Mouse (Mus musculus) liver, adult 2 months (tissue): ENCODE data around the gene Tyw3. TPM values are rescaled to one million over a fixed set of nuclear protein-coding genes. Genes with fewer than 3 reads are reported as not detected.

Source experiments
- DNase-seq: peaks from one replicate; pipeline ENCODE4 v3.0.0-alpha.2; 2011; ENCODE audit warnings: low read depth, low spot score; ENCODE audit errors: extremely low read depth
- H3K27ac ChIP-seq: fragments of 200-500 bp; replicated peaks from 2 replicates; pipeline ENCODE4 v1.5.1; 2012; ENCODE audit warnings: low read depth, mild to moderate bottlenecking, control low read depth, inconsistent platforms, low read length; ENCODE audit not compliant: insufficient read depth
- H3K27me3 ChIP-seq: fragments of 200-500 bp; 2 replicates; pipeline ENCODE4 v1.6.1; 2012; ENCODE audit warnings: mild to moderate bottlenecking, moderate library complexity, low read length, inconsistent platforms; ENCODE audit not compliant: control insufficient read depth, insufficient read depth
- H3K36me3 ChIP-seq: fragments of 200-500 bp; 2 replicates; pipeline ENCODE4 v1.6.1; 2012; ENCODE audit warnings: low read length, inconsistent platforms; ENCODE audit not compliant: control insufficient read depth, insufficient read depth
- H3K4me1 ChIP-seq: fragments of 200-500 bp; 2 replicates; pipeline ENCODE4 v1.6.1; 2011; ENCODE audit warnings: low read length; ENCODE audit not compliant: control insufficient read depth, insufficient read depth
- H3K4me3 ChIP-seq: fragments of 200-500 bp; 2 replicates; pipeline ENCODE4 v1.5.1; 2011; ENCODE audit warnings: low read depth, mild to moderate bottlenecking, control low read depth, low read length, moderate library complexity; ENCODE audit not compliant: insufficient read depth
- H3K79me2 ChIP-seq: fragments of 200-500 bp; 2 replicates; pipeline ENCODE4 v1.6.1; 2012; ENCODE audit warnings: inconsistent platforms, mild to moderate bottlenecking, low read length, moderate library complexity; ENCODE audit not compliant: control insufficient read depth, insufficient read depth
- H3K9ac ChIP-seq: fragments of 200-500 bp; 2 replicates; pipeline ENCODE4 v1.6.1; 2012; ENCODE audit warnings: low read depth, mild to moderate bottlenecking, control low read depth, inconsistent platforms, low read length
- CTCF ChIP-seq: fragments of 200-500 bp; IDR thresholded peaks from 2 replicates; pipeline ENCODE4 v1.5.1; 2011; ENCODE audit warnings: low read depth, low read length, control low read depth
- POLR2A ChIP-seq: fragments of 200-500 bp; IDR thresholded peaks from 2 replicates; pipeline ENCODE4 v1.6.1; 2011; ENCODE audit warnings: low read length, control low read depth; ENCODE audit not compliant: insufficient read depth; ENCODE audit errors: extremely low read depth
- WGBS: fragments of 180-500 bp; shearing (Covaris S2); methylation state at CpG from one replicate; pipeline ENCODE4 v1.1.7; 2018; 5-methylcytosine and 5-hydroxymethylcytosine counted together
- polyA plus RNA-seq: library from polyadenylated mRNA; depleted of rRNA; stranded (reverse); fragments of >200 nt; gene quantifications from 2 replicates; pipeline ENCODE4 v1.2.3, GENCODE M21; 2012
- total RNA-seq: library from RNA; depleted of rRNA; stranded (reverse); fragments of >200 nt; gene quantifications from 2 replicates; pipeline ENCODE4 v1.2.3, GENCODE M21; 2014

The Tyw3 gene
- total and polyA plus RNA-seq, 2 experiments, result 2.6 to 5.3 TPM

GRCm38 (mm10) chr3:154614771-154615170, 17.9 kb upstream of the Tyw3 start:
- no peak overlapping the region for H3K27ac ChIP-seq
- no peak for DNase-seq
- no peaks in the 10 kb centered on the region for H3K4me1 ChIP-seq
- no peak overlapping the region for H3K9ac ChIP-seq
- peaks cover 24% of the 10 kb centered on the region for H3K36me3 ChIP-seq
- H3K27me3 ChIP-seq, result no peaks in the 10 kb centered on the region
- H3K4me3 ChIP-seq, result no peak overlapping the region
- TF ChIP-seq CTCF (no peak), POLR2A (no peak)
- WGBS, result 96% methylated on average over 8 of the region's 8 CpGs
- no peaks in the 10 kb centered on the region for H3K79me2 ChIP-seq

GRCm38 (mm10) chr3:154611888-154612287, 15.0 kb upstream of the Tyw3 start:
- peak; percentile 18; the same call in 1 of the 2 replicates for TF ChIP-seq CTCF
- no peak for TF ChIP-seq POLR2A
- H3K36me3 ChIP-seq, result peaks cover 22% of the 10 kb centered on the region
- peak; percentile 62 for DNase-seq
- no peak overlapping the region for H3K9ac ChIP-seq
- 50% methylated on average over 3 of the region's 3 CpGs for WGBS
- H3K27ac ChIP-seq, result no peak overlapping the region
- no peaks in the 10 kb centered on the region for H3K79me2 ChIP-seq
- no peaks in the 10 kb centered on the region for H3K4me1 ChIP-seq
- H3K4me3 ChIP-seq, result no peak overlapping the region
- H3K27me3 ChIP-seq, result no peaks in the 10 kb centered on the region

- Histone ChIP-seq H3K36me3 (peaks cover 24% of the 10 kb centered on the region), H3K79me2 (no peaks in the 10 kb centered on the region; the same call in 1 of the 2 replicates), H3K27ac (no peak overlapping the region), H3K4me1 (no peaks in the 10 kb centered on the region), H3K27me3 (no peaks in the 10 kb centered on the region), H3K9ac (no peak overlapping the region), H3K4me3 (no peak overlapping the region)
- 73% methylated on average over 1 of the region's 1 CpGs for WGBS
- no peak for DNase-seq
- TF ChIP-seq POLR2A (no peak), CTCF (no peak)
Measured at GRCm38 (mm10) chr3:154607896-154608295, 11.0 kb upstream of the Tyw3 start.

DNA sequence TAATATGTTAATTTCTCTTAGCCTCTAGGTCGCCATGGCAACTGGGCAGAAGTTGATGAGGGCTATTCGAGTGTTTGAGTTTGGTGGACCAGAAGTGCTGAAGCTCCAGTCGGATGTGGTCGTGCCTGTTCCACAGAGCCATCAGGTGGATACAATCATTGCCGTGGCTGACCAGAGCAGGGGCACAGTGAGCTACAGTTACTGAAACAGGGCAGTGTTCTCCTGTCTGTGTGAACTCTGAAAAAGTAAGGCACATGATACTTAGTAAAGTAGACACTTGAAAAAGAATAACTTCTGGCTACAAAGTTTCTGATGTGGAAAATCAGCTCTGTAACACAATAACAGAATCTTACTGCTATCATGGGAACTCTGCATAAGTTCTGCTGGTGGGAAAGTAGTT, 8.0 kb upstream of the Tyw3 start:
- no peaks in the 10 kb centered on the region for H3K27me3 ChIP-seq
- H3K4me1 ChIP-seq, result no peaks in the 10 kb centered on the region
- no peaks in the 10 kb centered on the region; the same call in none of the 2 replicates for H3K79me2 ChIP-seq
- DNase-seq, result no peak
- H3K36me3 ChIP-seq, result peaks cover 21% of the 10 kb centered on the region
- H3K9ac ChIP-seq, result no peak overlapping the region
- no peak for TF ChIP-seq CTCF
- no peak for TF ChIP-seq POLR2A
- no peak overlapping the region for H3K27ac ChIP-seq
- no peak overlapping the region for H3K4me3 ChIP-seq
- 85% methylated on average over 5 of the region's 5 CpGs for WGBS

DNA sequence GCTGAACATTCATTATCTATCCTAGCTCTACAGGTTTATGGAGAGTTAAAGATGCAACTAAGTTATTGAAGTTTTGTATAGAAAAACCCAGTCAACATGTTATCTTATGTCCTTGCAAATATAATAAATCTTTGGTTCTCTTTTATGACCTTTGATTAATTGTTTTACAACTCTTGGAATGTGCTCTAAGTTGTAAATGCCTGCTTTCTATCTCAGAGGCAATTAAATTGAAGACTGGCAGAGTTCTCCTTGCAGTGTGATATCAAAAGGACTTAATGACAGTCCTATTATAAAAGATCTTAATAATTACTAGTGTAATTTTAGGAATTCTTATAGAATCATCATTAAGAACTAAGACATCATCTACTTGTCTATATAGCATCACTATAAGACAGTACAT, 5.2 kb upstream of the Tyw3 start:
- peaks cover 2% of the 10 kb centered on the region for H3K79me2 ChIP-seq
- peaks cover 14% of the 10 kb centered on the region; the same call in 1 of the 2 replicates for H3K36me3 ChIP-seq
- H3K27me3 ChIP-seq, result no peaks in the 10 kb centered on the region
- no peak for TF ChIP-seq POLR2A
- TF ChIP-seq CTCF, result no peak
- no peak overlapping the region for H3K9ac ChIP-seq
- no peak for DNase-seq
- no peak overlapping the region for H3K27ac ChIP-seq
- H3K4me3 ChIP-seq, result no peak overlapping the region
- peaks cover 5% of the 10 kb centered on the region for H3K4me1 ChIP-seq

GRCm38 (mm10) chr3:154597561-154597960, 657 bp upstream of the Tyw3 start:
- WGBS, result 11% methylated on average over 7 of the region's 7 CpGs
- TF ChIP-seq POLR2A (no peak), CTCF (no peak)
- peaks cover 8% of the 10 kb centered on the region for H3K4me1 ChIP-seq
- peak overlapping the region; percentile 89 for H3K27ac ChIP-seq
- DNase-seq, result peak; percentile 87
- H3K27me3 ChIP-seq, result no peaks in the 10 kb centered on the region
- peak overlapping the region; percentile 84 for H3K9ac ChIP-seq
- H3K36me3 ChIP-seq, result no peaks in the 10 kb centered on the region
- H3K4me3 ChIP-seq, result peak overlapping the region; percentile 92
- peaks cover 2% of the 10 kb centered on the region; the same call in 1 of the 2 replicates for H3K79me2 ChIP-seq
